Mouse (Mus musculus): ENCODE results near the gene Scarb1. TPM values are rescaled to one million over a fixed set of nuclear protein-coding genes. Genes with fewer than 3 reads are reported as not detected.

The Scarb1 gene
- polyA plus RNA-seq, 1 experiment from 2014 or later, result 66.1 TPM

DNA sequence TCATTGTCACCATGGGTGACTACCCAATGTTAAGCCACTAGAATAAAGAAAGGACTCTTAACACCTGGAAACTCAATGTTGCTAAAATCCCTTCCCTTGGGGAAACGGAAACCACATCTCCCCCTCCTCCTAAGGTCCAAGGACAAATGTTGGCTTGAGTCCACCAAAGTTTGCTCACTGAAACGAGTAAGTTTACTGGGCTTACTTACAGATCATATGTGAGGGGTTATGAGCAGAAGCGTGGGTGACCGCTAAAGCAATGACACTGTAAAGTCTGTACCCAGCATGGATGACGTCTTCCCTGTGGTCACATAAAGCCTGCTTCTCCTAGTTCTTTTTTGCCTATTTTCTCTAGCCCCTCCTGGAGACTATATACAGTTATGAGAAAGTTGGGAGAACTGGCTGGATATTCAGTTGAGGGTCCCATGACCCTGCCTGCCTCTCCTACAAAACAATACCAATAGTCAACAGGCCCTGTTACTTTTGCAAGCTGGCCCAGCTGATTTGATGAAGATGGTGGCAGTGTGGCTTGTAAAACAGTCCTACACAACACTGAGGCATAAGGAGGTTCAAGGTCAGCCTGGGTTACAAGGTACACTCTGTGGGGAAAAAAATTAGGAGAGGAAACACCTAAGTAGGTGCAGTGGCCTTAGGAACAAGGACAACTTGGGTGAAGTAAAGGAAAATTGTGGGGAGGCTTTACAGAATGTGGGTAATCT, 41.2 kb upstream of the Scarb1 start:
- no peak for DNase-seq
- no peak overlapping the region for H3K4me2 ChIP-seq
- no peaks in the 10 kb centered on the region for H3K9me3 ChIP-seq (replicated peaks)
- WGBS (ENCODE audit: insufficient replicate concordance), result 73% methylated on average over 5 of the region's 5 CpGs
- H3K4me3 ChIP-seq (replicated peaks), result no peak overlapping the region
- H3K36me3 ChIP-seq, result peaks cover 27% of the 10 kb centered on the region
- no peaks in the 10 kb centered on the region for H3K27me3 ChIP-seq
- no peak overlapping the region for H3K27ac ChIP-seq
- ATAC-seq (ENCODE audit: low read depth), result peak; percentile 2; the same call in 1 of the 2 replicates
- H3K4me1 ChIP-seq (replicated peaks), result peaks cover 12% of the 10 kb centered on the region; the same call in 1 of the 2 replicates
- H3K9ac ChIP-seq, result no peak overlapping the region

DNA sequence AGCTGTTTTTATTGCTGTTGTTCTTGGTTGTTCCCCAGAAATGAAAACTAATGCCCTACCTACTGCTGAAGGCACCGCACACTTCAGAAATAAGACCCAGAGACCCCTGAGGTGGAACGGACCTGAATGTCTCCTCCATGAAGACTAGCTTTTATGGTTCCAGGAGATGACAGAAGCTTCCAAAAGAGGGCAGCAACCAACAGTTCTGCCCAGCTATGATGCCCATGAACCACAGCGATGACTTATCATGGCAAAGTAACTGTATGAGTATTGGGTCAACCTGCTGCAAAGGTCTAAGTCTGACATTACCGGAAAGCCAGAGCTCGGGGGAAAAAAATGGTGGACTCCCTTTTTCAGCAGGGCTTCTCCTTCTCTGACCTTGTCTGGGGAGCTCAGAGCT, 38.0 kb upstream of the Scarb1 start:
- 73% methylated on average over 5 of the region's 5 CpGs for WGBS (ENCODE audit: insufficient replicate concordance)
- DNase-seq, result no peak
- H3K9ac ChIP-seq, result no peak overlapping the region
- H3K27ac ChIP-seq, result no peak overlapping the region
- no peaks in the 10 kb centered on the region for H3K9me3 ChIP-seq (replicated peaks)
- no peaks in the 10 kb centered on the region for H3K27me3 ChIP-seq
- H3K4me1 ChIP-seq (replicated peaks), result 0 out of 2 replicates have a peak, but pooled peaks cover 3% of the 10 kb centered on the region
- no peak overlapping the region for H3K4me2 ChIP-seq
- peaks cover 4% of the 10 kb centered on the region; the same call in 1 of the 2 replicates for H3K36me3 ChIP-seq
- ATAC-seq (ENCODE audit: low read depth), result no peak
- no peak overlapping the region for H3K4me3 ChIP-seq (replicated peaks)

DNA sequence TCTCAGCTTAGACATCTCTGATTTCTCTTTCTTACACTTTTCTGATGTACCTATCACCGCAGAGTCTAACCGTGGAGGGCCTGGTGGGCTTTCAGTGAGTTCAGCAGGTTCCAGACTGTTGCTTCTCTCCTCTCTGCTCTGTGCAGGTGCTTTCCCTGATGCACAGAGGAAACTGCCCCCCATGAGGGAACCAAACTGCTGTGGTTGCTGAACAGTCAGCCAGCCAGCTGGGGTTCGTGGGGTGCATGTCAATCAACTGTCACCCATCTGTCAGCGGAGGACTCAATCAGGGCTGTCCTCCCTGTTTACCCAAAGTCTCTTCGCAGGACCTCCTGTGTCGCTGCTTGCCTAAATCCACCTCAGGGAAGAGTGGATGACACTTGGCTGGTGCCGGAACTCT, 36.3 kb upstream of the Scarb1 start:
- no peak overlapping the region for H3K9ac ChIP-seq
- H3K4me2 ChIP-seq, result no peak overlapping the region
- 58% methylated on average over 7 of the region's 7 CpGs for WGBS (ENCODE audit: insufficient replicate concordance)
- H3K9me3 ChIP-seq (replicated peaks), result no peaks in the 10 kb centered on the region
- H3K4me1 ChIP-seq (replicated peaks), result no peaks in the 10 kb centered on the region
- no peaks in the 10 kb centered on the region for H3K36me3 ChIP-seq
- ATAC-seq (ENCODE audit: low read depth) (no peak), DNase-seq (no peak)
- H3K27me3 ChIP-seq, result no peaks in the 10 kb centered on the region
- no peak overlapping the region for H3K4me3 ChIP-seq (replicated peaks)
- H3K27ac ChIP-seq, result no peak overlapping the region

DNA sequence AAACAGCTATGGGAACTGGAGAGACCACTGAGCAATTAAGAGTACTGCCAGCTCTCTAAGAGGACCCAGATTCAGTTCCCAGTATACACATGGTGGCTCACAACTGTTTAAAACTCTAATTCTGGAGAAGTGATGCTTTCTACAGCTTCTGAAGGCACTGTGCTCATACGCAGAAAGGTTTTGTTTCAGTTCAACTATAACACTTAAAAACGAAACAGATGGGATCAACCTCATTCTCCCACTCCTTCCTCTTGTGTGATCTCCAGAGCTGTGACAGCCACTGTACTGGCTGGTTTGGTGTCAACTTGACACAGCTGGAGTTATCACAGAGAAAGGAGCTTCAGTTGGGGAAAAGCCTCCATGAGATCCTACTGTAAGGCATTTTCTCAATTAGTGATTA, 35.0 kb upstream of the Scarb1 start:
- no peaks in the 10 kb centered on the region for H3K27me3 ChIP-seq
- WGBS (ENCODE audit: insufficient replicate concordance), result 67% methylated on average over 2 of the region's 2 CpGs
- ATAC-seq (ENCODE audit: low read depth), result no peak
- H3K27ac ChIP-seq, result no peak overlapping the region
- H3K36me3 ChIP-seq, result no peaks in the 10 kb centered on the region
- no peak overlapping the region for H3K4me3 ChIP-seq (replicated peaks)
- H3K4me2 ChIP-seq, result no peak overlapping the region
- H3K9me3 ChIP-seq (replicated peaks), result no peaks in the 10 kb centered on the region
- no peak overlapping the region for H3K9ac ChIP-seq
- DNase-seq, result no peak
- no peaks in the 10 kb centered on the region for H3K4me1 ChIP-seq (replicated peaks)

DNA sequence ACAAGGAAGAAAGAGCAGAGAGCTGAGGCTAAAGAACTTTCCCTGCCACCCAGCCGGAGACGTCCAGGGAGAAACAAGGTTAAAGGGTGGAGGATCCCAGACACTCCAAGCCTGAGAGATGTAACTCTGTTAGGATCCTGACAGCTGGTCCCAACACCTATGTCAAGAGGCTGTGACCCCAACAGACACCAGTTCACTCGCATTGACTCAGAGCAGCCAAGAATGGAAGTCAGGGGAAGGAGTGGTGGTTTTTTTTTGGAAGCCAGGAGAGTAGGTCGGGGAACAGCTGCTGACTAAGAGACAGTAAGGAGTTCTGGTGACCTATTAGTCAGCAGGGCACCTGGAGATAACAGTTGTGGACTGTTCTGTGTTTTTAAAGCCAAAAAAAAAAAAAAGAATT, 31.1 kb upstream of the Scarb1 start:
- 71% methylated on average over 4 of the region's 4 CpGs for WGBS (ENCODE audit: insufficient replicate concordance)
- Histone ChIP-seq H3K27ac (no peak overlapping the region), H3K9me3 (replicated peaks) (no peaks in the 10 kb centered on the region), H3K27me3 (no peaks in the 10 kb centered on the region), H3K4me1 (replicated peaks) (no peaks in the 10 kb centered on the region), H3K4me3 (replicated peaks) (no peak overlapping the region), H3K9ac (no peak overlapping the region), H3K4me2 (no peak overlapping the region), H3K36me3 (no peaks in the 10 kb centered on the region)
- no peak for DNase-seq
- ATAC-seq (ENCODE audit: low read depth), result no peak

DNA sequence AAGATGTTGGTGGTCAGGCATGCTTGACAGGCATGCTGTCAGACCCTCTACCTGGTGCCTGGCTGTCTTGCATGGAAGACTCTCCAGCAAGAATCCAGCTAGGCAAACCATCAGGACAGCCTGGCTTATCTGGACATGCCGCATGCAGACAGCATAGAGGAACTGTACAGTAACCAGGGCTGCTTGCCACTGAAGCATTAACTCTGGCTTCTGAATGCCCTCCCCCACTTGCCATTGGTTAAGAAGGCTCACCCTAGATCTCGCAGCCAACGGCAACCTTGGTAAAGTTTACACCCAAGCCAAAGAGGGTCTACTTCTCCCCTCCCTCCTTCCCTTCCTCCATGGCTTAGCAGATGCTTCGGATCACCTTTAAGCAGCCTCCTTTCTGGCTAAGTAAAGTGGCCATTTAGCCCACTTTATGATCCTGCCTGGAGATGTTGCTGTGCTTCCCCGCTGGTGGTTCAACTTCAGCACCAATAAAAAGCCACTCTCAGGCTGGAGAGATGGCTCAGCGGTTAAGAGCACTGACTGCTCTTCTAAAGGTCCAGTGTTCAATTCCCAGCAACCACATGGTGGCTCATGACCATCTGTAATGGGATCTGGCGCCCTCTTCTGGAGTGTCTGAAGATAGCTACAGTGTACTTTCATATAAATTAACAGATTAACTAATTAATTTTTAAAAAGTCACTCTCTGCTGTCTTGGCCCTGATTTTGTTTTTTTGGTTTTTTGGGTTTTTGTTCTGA, 30.2 kb upstream of the Scarb1 start:
- ATAC-seq (ENCODE audit: low read depth) (no peak), DNase-seq (no peak)
- Histone ChIP-seq H3K4me1 (replicated peaks) (no peaks in the 10 kb centered on the region), H3K36me3 (no peaks in the 10 kb centered on the region), H3K27me3 (no peaks in the 10 kb centered on the region), H3K4me2 (no peak overlapping the region), H3K9ac (no peak overlapping the region), H3K9me3 (replicated peaks) (no peaks in the 10 kb centered on the region), H3K4me3 (replicated peaks) (no peak overlapping the region), H3K27ac (no peak overlapping the region)
- 68% methylated on average over 7 of the region's 7 CpGs for WGBS (ENCODE audit: insufficient replicate concordance)

DNA sequence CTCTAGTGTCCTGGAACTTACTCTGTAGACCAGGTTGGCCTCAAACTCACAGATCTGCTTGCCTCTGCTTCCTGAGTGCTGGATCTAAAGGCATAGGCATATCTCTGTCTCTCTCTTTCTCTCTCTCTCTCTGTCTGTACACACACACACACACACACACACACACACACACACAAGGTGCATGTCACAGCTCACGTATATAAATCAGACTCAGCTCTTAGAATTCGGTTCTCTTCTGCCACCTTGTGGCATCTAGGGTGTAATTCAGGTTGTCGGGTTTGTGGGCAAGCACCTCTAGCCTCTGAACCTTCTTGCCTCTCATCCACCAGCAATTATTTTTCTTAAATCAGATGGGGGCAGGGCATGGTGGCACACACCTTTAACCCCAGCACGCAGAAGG, 27.7 kb upstream of the Scarb1 start:
- Histone ChIP-seq H3K4me1 (replicated peaks) (no peaks in the 10 kb centered on the region), H3K27me3 (no peaks in the 10 kb centered on the region), H3K4me2 (no peak overlapping the region), H3K9ac (no peak overlapping the region), H3K36me3 (no peaks in the 10 kb centered on the region), H3K4me3 (replicated peaks) (no peak overlapping the region), H3K9me3 (replicated peaks) (no peaks in the 10 kb centered on the region), H3K27ac (no peak overlapping the region)
- WGBS (ENCODE audit: insufficient replicate concordance), result 1% methylated on average over 4 of the region's 4 CpGs
- peak; percentile 19; the same call in 1 of the 2 replicates for ATAC-seq (ENCODE audit: low read depth)
- peak; percentile 44 for DNase-seq

DNA sequence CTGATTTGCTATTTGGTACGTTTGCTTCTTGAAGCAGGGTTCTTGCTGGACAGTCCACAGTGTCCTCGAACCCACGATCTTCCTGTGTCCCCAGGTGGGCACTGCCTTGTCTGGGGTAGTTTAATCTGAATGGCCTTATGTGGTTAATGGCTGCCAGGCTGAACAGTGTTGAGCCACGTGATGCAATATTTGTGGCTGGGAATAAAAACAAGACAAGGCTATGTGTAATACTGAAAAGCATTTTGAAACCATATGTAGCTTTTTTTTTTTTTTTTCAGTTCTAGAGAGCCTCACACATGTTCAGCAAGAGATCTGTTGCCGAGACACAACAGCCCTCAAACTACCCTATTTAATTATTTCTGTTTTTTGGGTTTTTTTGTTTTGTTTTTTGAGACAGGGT, 27.3 kb upstream of the Scarb1 start:
- Histone ChIP-seq H3K36me3 (no peaks in the 10 kb centered on the region), H3K4me1 (replicated peaks) (no peaks in the 10 kb centered on the region), H3K9me3 (replicated peaks) (no peaks in the 10 kb centered on the region), H3K27ac (no peak overlapping the region), H3K4me2 (no peak overlapping the region), H3K27me3 (no peaks in the 10 kb centered on the region), H3K9ac (no peak overlapping the region), H3K4me3 (replicated peaks) (no peak overlapping the region)
- no peak for ATAC-seq (ENCODE audit: low read depth)
- 56% methylated on average over 5 of the region's 5 CpGs for WGBS (ENCODE audit: insufficient replicate concordance)
- no peak for DNase-seq

DNA sequence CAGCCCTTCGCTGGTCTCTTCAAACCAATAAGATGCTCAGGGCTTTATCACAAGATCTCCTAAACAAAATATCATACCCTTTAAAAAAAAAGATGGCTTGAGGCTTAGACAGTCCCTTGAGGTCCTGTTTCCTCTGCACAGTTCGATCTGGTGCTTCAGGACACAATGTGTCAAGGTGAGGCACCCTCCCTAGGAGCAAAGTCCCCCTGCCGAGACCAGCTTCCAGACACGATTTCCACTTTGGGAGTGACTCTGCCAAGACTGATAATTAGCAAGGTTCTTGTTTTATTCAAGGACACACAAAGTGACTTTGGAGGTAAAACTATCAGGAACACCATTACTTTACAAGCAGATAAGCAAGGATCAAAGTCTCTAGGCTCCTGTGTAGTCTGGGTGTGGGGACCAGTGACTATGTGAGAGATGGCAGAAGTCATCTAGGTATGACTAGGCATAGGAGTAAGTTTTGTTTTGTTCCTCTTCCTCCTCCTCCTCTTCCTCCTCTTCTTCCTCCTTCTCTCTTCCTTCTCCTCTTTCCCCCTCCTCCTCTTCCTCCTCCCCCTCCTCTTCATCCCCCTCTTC, 24.0 kb upstream of the Scarb1 start:
- no peak overlapping the region for H3K4me2 ChIP-seq
- no peak for DNase-seq
- no peaks in the 10 kb centered on the region for H3K9me3 ChIP-seq (replicated peaks)
- ATAC-seq (ENCODE audit: low read depth), result no peak
- peaks cover 9% of the 10 kb centered on the region for H3K4me1 ChIP-seq (replicated peaks)
- H3K9ac ChIP-seq, result no peak overlapping the region
- H3K27me3 ChIP-seq, result no peaks in the 10 kb centered on the region
- no peak overlapping the region for H3K27ac ChIP-seq
- no peak overlapping the region for H3K4me3 ChIP-seq (replicated peaks)
- 50% methylated on average over 4 of the region's 4 CpGs for WGBS (ENCODE audit: insufficient replicate concordance)
- H3K36me3 ChIP-seq, result no peaks in the 10 kb centered on the region

DNA sequence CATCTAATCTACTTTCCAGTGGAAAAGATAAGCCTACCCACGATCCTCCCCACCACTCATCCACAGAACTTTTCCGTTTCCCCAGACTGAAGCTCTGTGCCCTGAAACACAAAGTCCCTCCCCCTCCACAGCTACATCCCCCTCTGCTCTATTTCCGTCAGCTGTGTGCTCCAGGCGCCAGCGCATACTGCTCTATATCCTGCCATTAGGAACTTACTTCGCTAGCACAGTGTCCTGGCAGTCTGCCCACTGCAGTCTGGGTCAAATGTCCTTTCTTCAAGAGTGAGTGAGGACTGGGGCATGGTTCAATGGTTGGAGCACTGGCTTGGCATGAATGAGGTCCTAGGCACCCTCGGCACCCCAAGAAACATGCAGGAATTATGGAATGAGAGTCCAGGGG, 23.0 kb upstream of the Scarb1 start:
- peaks cover 9% of the 10 kb centered on the region for H3K4me1 ChIP-seq (replicated peaks)
- WGBS (ENCODE audit: insufficient replicate concordance), result 45% methylated on average over 7 of the region's 7 CpGs
- no peak overlapping the region for H3K27ac ChIP-seq
- peak; percentile 41; the same call in 1 of the 2 replicates for ATAC-seq (ENCODE audit: low read depth)
- H3K27me3 ChIP-seq, result no peaks in the 10 kb centered on the region
- no peak overlapping the region for H3K9ac ChIP-seq
- H3K36me3 ChIP-seq, result no peaks in the 10 kb centered on the region
- no peak for DNase-seq
- H3K4me2 ChIP-seq, result no peak overlapping the region
- no peak overlapping the region for H3K4me3 ChIP-seq (replicated peaks)
- no peaks in the 10 kb centered on the region for H3K9me3 ChIP-seq (replicated peaks)

DNA sequence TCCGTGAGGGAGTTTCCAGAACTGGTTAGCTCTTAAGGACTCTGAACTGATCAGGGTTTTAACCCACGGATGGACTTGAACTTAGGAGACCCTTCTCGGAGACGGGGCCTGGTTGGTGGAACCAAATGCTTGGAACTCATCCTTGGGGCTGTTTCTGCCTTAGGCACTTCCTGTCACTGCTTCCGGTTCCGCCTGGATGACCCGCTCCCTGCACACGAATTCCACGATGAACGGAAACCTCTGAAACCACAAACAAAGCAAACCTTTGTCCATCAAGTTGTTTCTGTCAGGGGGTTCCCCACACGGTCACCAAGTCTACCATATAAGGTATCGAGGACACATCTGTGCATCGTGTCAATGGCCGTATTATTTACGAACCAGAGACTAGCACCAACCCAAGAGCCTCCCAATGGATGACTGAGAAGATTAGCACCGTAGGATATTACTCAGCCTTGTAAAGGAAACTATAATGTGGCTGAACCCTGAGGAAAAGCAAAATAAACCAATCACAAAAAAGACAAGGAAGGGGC, 20.2 kb upstream of the Scarb1 start:
- peaks cover 16% of the 10 kb centered on the region for H3K4me1 ChIP-seq (replicated peaks)
- no peak for DNase-seq
- no peaks in the 10 kb centered on the region for H3K36me3 ChIP-seq
- ATAC-seq (ENCODE audit: low read depth), result no peak
- no peaks in the 10 kb centered on the region for H3K27me3 ChIP-seq
- H3K4me3 ChIP-seq (replicated peaks), result no peak overlapping the region
- no peak overlapping the region for H3K9ac ChIP-seq
- WGBS (ENCODE audit: insufficient replicate concordance), result 32% methylated on average over 16 of the region's 16 CpGs
- 0 out of 2 replicates have a peak overlapping the region, but pooled peaks have one; percentile 6 for H3K4me2 ChIP-seq
- no peaks in the 10 kb centered on the region for H3K9me3 ChIP-seq (replicated peaks)
- H3K27ac ChIP-seq, result peak overlapping the region; percentile 21
